In the genomic region with DNA sequence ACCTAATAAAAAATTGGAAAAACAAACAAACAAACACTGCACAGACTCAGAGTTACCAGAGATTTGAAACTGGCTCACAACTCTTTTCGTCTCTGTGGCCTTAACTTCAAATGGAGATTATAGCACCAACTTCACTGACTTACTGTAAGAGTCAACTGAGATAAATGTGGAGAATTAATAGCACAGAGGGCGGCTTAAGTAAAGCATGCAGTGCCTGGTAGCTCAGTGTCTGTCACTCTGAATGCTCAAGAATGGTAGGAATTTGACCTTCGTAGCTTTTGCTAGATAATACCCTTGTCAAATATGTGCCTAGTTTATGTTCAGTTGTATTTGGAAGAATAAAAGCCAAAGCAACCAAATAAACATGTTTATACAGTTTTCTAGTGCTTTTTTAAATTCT, we compare ENCODE assay signal across 15 mouse cellular contexts.
"Had no signal": no experiment of that assay in that cellular context is flagged by ENCODE, and none has a peak within 500 bp of the region (broad histone marks: within the 10 kb centered on the region; RNA-seq: fewer than 3 reads in every experiment).

No protein-coding gene starts in this region.

- H3K9ac ChIP-seq: limb, embryonic 15.5 days; liver, embryonic 13.5 days; neural tube, embryonic 15.5 days had no signal

- H3K9me3 ChIP-seq: limb, embryonic 15.5 days; liver, embryonic 13.5 days; midbrain, embryonic 10.5 days; neural tube, embryonic 15.5 days had no signal

- DNase-seq: kidney, postnatal 36 days; layer of hippocampus, adult 9-11 months; layer of hippocampus, postnatal 36 days; liver, embryonic 13.5 days; lung, adult 18-20 months; lung, postnatal 36 days; midbrain, embryonic 14.5 days; right cerebral cortex, adult 18-20 months; right cerebral cortex, postnatal 25 days; thymus, postnatal 4 days had no signal

- H3K4me2 ChIP-seq: limb, embryonic 15.5 days; liver, embryonic 13.5 days; neural tube, embryonic 15.5 days had no signal

- H3K27me3 ChIP-seq: limb, embryonic 15.5 days; liver, embryonic 13.5 days; neural tube, embryonic 15.5 days had no signal

- H3K4me3 ChIP-seq: limb, embryonic 15.5 days; liver, embryonic 13.5 days; midbrain, embryonic 10.5 days; myocyte; neural tube, embryonic 15.5 days had no signal

- H3K27ac ChIP-seq: limb, embryonic 15.5 days; liver, embryonic 13.5 days; midbrain, embryonic 10.5 days; neural tube, embryonic 15.5 days; stomach, postnatal 0 days had no signal

- H3K4me1 ChIP-seq: limb, embryonic 15.5 days; liver, embryonic 13.5 days; neural tube, embryonic 15.5 days had no signal

- H3K36me3 ChIP-seq: limb, embryonic 15.5 days; liver, embryonic 13.5 days; midbrain, embryonic 10.5 days; neural tube, embryonic 15.5 days had no signal
